Mouse (Mus musculus) hindbrain, embryonic 15.5 days (tissue): ENCODE results near the gene Ndufs6. TPM values are rescaled to one million over a fixed set of nuclear protein-coding genes. Genes with fewer than 3 reads are reported as not detected.

Experiments used
- ATAC-seq: fragments of 200-750 bp; cut with Nextera tagmentation; 2 replicates; pipeline ENCODE4 v1.8.0; 2017; ENCODE audit warnings: low read depth, moderate number of reproducible peaks, moderate TSS enrichment; ENCODE audit not compliant: low FRiP score
- H3K27ac ChIP-seq: fragments of 300-500 bp; sonication (generic); replicated peaks from 2 replicates; pipeline ENCODE4 v1.5.1; 2015; ENCODE audit warnings: mild to moderate bottlenecking, inconsistent platforms
- H3K27me3 ChIP-seq: fragments of 300-500 bp; sonication (generic); 2 replicates; pipeline ENCODE4 v1.6.1; 2015; ENCODE audit warnings: control low read depth, inconsistent platforms
- H3K36me3 ChIP-seq: fragments of 300-500 bp; sonication (generic); 2 replicates; pipeline ENCODE4 v1.6.1; 2015; ENCODE audit warnings: control low read depth, inconsistent platforms
- H3K4me1 ChIP-seq: fragments of 300-500 bp; sonication (generic); replicated peaks from 2 replicates; pipeline ENCODE4 v1.6.1; 2015; ENCODE audit warnings: control low read depth, inconsistent platforms
- H3K4me2 ChIP-seq: fragments of 300-500 bp; sonication (generic); 2 replicates; pipeline ENCODE4 v1.6.1; 2015; ENCODE audit warnings: moderate library complexity, mild to moderate bottlenecking, inconsistent platforms
- H3K4me3 ChIP-seq: fragments of 300-500 bp; sonication (generic); 2 replicates; pipeline ENCODE4 v1.5.1; 2015; ENCODE audit warnings: mild to moderate bottlenecking, inconsistent platforms
- H3K9ac ChIP-seq: fragments of 300-500 bp; sonication (generic); 2 replicates; pipeline ENCODE4 v1.6.1; 2015; ENCODE audit warnings: inconsistent platforms
- H3K9me3 ChIP-seq: fragments of 300-500 bp; sonication (generic); 2 replicates; pipeline ENCODE4 v1.6.1; 2016; ENCODE audit warnings: control low read depth, inconsistent platforms
- WGBS: fragments of 180-500 bp; shearing (Covaris S2); methylation state at CpG from one replicate; pipeline ENCODE4 v1.1.7; 2015; 5-methylcytosine and 5-hydroxymethylcytosine counted together
- polyA plus RNA-seq: library from polyadenylated mRNA; unstranded; fragments of >200 nt; fragmentation: Nextera tagmentation; extraction: Ambion mirVana; gene quantifications from 2 replicates; pipeline ENCODE4 v1.2.1, GENCODE M21; 2015

Gene Ndufs6
- polyA plus RNA-seq, 1 experiment from 2014 or later = 437 TPM

DNA sequence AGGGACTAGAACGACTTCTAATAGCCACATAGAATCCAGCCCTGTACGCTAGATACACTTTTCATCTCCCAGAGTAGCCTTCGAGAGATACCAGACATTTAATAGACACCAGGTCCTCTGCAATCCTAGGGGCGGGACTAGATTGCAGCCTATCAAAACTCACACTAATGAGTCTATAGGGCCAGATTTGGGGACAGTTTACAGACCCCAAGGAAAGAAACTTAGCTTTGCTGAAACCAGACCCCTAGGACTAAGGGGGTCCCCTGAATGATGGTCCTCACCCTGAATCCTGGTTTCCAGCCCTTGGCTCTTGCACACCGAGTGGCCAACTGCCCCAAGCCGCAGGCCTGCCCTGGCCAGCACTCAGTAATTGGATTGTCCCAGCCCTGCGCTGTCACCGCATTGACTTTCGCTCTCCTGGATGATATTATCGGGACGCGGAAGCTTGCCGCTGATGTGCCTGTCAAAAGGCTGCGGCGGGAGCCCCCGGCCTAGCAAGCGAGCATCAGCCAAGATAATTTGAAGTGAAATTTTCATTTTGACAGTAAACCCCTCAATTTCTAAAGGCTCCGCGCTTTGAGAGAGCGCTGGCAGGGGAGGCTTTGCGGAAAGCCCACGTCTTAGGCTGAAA lies 57.8 kb downstream of the Ndufs6 start:
- H3K9ac ChIP-seq = no peak overlapping the region
- peaks cover 86% of the 10 kb centered on the region for H3K27me3 ChIP-seq
- ATAC-seq = no peak
- peak overlapping the region; percentile 64 for H3K4me2 ChIP-seq
- H3K9me3 ChIP-seq = no peaks in the 10 kb centered on the region
- 6% methylated on average over 22 of the region's 22 CpGs for WGBS
- H3K27ac ChIP-seq = no peak overlapping the region
- H3K4me1 ChIP-seq = peaks cover 27% of the 10 kb centered on the region
- no peaks in the 10 kb centered on the region for H3K36me3 ChIP-seq
- 0 out of 2 replicates have a peak overlapping the region, but pooled peaks have one; percentile 3 for H3K4me3 ChIP-seq

- Histone ChIP-seq H3K27ac (no peak overlapping the region), H3K4me2 (no peak overlapping the region), H3K4me3 (no peak overlapping the region), H3K4me1 (peaks cover 33% of the 10 kb centered on the region), H3K9ac (no peak overlapping the region), H3K9me3 (no peaks in the 10 kb centered on the region), H3K27me3 (peaks cover 93% of the 10 kb centered on the region), H3K36me3 (no peaks in the 10 kb centered on the region)
- ATAC-seq = no peak
- WGBS = 11% methylated on average over 3 of the region's 3 CpGs
These were observed 58.5 kb downstream of the Ndufs6 start for GRCm38 (mm10) chr13:73269891-73270290.

Other genes starting within 250 kb of the Ndufs6 start
- gene Irx4, start 68.1 kb downstream of the Ndufs6 start, polyA plus RNA-seq = 3.6 and 5.7 TPM in 2 replicates
- 81.1 and 88.8 TPM in 2 replicates for gene Mrpl36, start within 50 bp of the Ndufs6 start, polyA plus RNA-seq
- gene Lpcat1, start 138.7 kb upstream of the Ndufs6 start, polyA plus RNA-seq = 68.1 and 74.3 TPM in 2 replicates
- 0.23 and 0.33 TPM in 2 replicates for gene Slc6a3, start 208.2 kb upstream of the Ndufs6 start, polyA plus RNA-seq